Mouse (Mus musculus): ENCODE data around the gene 4833427G06Rik. TPM values are rescaled to one million over a fixed set of nuclear protein-coding genes. Genes with fewer than 3 reads are reported as not detected.

Gene 4833427G06Rik
- polyA plus RNA-seq, 1 experiment from 2014 or later, result not detected

DNA sequence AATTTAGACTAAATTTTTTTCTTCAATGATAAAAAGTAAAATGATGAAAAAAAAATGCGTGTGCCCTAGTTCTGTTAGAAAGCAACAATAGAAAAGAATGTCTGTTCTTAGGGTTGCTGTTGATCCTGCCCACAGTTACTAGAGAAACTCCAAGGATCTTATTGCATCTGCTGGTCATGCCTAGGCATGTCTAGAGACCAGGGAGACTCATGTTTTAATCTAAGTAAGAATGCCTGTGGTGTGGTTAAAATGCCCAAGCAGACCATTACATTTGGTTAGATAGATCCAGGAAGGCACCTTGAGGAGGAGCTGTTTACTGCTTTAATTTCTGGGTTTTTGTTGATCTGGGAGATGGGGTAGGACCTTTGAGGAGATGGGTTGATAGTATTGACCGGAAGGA lies 3.9 kb upstream of the 4833427G06Rik start:
- no peak overlapping the region for H3K4me2 ChIP-seq
- ATAC-seq, result no peak
- no peak overlapping the region for H3K4me3 ChIP-seq
- no peaks in the 10 kb centered on the region for H3K9me3 ChIP-seq (replicated peaks)
- peaks cover 49% of the 10 kb centered on the region for H3K27me3 ChIP-seq (replicated peaks)
- H3K27ac ChIP-seq, result no peak overlapping the region
- no peaks in the 10 kb centered on the region for H3K36me3 ChIP-seq
- no peak overlapping the region for H3K9ac ChIP-seq
- 42% methylated on average over 2 of the region's 2 CpGs for WGBS (ENCODE audit: insufficient replicate concordance)
- H3K4me1 ChIP-seq, result peaks cover 14% of the 10 kb centered on the region; the same call in 1 of the 2 replicates

DNA sequence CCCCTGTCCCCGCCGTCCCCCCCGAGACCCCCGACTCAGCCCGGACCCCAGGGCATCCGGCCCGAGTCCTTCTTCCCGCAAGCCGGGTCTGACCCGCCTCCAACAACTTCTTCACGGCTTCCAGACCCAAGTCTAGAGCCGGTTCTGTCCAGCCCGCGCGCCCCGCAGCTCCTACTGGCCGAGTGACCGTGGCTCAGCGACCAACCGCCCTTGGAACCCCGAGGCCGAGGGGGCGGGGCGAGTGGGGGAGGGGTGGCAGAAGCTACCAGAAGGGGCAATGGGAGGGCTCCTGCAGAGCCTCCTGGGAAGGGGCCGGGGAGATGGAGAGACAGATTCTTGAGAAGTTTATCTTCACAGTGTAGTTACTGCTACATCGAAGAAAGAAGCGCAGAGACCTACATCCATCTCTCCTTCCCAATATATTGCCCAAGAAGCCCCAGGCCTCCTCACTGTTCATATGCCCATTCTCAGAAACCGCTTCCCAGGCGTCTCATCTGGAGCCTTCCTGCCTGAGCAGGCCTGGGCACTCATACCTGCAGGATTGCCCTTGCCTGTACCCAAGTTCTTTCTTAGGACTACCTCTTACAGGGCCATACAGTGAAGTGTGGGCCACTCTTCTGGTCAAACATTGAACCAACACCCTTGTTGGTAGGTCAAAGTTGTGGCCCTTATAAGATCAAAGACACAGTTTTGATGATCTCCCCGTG lies 2.1 kb upstream of the 4833427G06Rik start:
- WGBS (ENCODE audit: insufficient replicate concordance), result 12% methylated on average over 26 of the region's 30 CpGs
- ATAC-seq, result no peak
- Histone ChIP-seq H3K4me3 (peak overlapping the region; percentile 46), H3K27me3 (replicated peaks) (peaks cover 63% of the 10 kb centered on the region), H3K9ac (0 out of 2 replicates have a peak overlapping the region, but pooled peaks have one; percentile 35), H3K9me3 (replicated peaks) (no peaks in the 10 kb centered on the region), H3K4me1 (peaks cover 14% of the 10 kb centered on the region; the same call in 1 of the 2 replicates), H3K4me2 (peak overlapping the region; percentile 75), H3K27ac (no peak overlapping the region), H3K36me3 (no peaks in the 10 kb centered on the region)

DNA sequence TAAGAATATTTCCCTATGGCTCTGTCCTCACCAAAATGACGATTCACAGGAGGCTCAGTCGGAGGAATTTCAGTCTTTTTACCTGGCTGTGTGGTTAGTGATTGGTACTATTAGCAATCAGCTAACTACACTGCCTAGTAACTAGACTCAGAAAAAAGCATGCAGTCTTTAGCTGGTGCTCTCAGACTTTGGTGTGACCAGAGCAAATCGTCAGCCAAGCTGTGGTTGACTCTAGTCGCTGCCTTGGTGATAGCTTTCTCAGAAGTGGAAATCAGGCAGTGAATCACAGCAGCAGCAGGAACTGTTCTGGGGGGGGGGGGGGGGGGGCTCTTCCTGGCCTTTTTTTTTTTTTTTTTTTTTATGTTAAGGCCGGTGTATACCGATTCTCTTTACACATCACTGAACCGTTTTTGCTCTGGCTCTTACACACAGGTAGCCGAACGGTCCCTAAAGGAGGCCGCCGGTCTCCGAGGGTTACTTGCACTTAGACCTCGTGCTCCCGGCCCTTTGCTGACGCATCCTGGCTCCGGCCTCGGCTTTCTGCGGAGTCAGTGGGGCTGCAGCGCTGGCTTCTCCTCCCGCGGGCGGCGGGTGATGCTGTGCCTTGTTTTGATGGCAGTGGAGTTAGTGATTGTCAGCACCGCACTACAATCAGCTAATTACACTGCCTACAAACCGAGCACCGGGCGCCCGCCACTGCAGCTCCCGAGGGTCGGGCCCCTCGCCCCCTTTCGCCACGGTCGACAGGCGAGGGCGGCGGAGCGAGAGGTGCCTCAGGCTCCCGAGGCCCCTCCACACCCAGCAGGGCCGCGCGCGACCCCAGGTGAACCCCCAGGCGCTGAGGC lies 1.3 kb upstream of the 4833427G06Rik start:
- Histone ChIP-seq H3K27ac (no peak overlapping the region), H3K36me3 (no peaks in the 10 kb centered on the region), H3K4me3 (peak overlapping the region; percentile 46), H3K9me3 (replicated peaks) (no peaks in the 10 kb centered on the region), H3K4me1 (peaks cover 14% of the 10 kb centered on the region; the same call in 1 of the 2 replicates), H3K9ac (0 out of 2 replicates have a peak overlapping the region, but pooled peaks have one; percentile 35), H3K27me3 (replicated peaks) (peaks cover 66% of the 10 kb centered on the region), H3K4me2 (peak overlapping the region; percentile 75)
- no peak for ATAC-seq
- 2% methylated on average over 36 of the region's 44 CpGs for WGBS (ENCODE audit: insufficient replicate concordance)

DNA sequence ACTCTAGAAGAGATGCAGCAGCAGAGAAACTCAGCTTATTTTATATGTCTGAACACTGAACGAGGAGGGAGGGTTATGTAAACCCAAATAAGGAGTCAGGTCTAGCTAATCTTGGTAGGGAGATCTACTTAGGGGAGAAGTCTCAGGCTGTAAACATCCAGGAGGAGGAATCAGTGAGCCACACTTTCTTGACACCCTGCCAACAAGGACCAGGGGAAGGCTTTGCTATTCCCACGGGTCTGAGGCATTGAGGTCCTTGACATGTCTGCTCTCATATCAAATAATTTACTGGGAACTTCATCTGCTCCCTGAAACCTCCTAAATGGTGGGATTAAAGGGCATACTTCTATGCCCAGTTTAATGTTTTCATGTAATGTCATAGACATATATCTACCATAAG lies 5.6 kb downstream of the 4833427G06Rik start:
- H3K4me2 ChIP-seq, result no peak overlapping the region
- 48% methylated on average over 2 of the region's 2 CpGs for WGBS (ENCODE audit: insufficient replicate concordance)
- H3K9ac ChIP-seq, result no peak overlapping the region
- no peaks in the 10 kb centered on the region for H3K9me3 ChIP-seq (replicated peaks)
- H3K4me1 ChIP-seq, result peaks cover 7% of the 10 kb centered on the region
- no peak overlapping the region for H3K4me3 ChIP-seq
- no peak overlapping the region for H3K27ac ChIP-seq
- ATAC-seq, result no peak
- peaks cover 27% of the 10 kb centered on the region for H3K27me3 ChIP-seq (replicated peaks)
- H3K36me3 ChIP-seq, result no peaks in the 10 kb centered on the region

DNA sequence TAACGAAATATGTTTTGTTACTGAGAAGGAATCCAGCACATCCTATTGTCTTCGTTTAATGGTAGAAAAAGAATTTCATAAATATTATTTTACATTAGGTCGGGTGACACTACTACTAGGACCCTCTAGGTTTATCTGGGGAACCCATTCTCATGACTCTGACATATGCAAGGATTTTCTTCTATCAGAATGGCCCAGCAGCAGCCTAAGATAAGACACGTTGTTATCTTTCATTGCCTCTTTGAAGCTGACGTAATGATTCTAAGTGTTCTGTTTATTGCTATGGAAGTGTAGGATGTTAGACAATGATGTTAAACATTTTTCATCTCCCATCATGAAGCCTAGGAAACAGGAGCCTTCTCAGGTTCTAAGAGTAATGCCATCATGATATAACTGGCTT lies 8.2 kb downstream of the 4833427G06Rik start:
- Histone ChIP-seq H3K4me3 (no peak overlapping the region), H3K27ac (no peak overlapping the region), H3K9ac (no peak overlapping the region), H3K4me1 (peaks cover 7% of the 10 kb centered on the region), H3K9me3 (replicated peaks) (no peaks in the 10 kb centered on the region), H3K27me3 (replicated peaks) (peaks cover 9% of the 10 kb centered on the region), H3K36me3 (no peaks in the 10 kb centered on the region), H3K4me2 (no peak overlapping the region)
- 26% methylated on average over 5 of the region's 5 CpGs for WGBS (ENCODE audit: insufficient replicate concordance)
- ATAC-seq, result peak; percentile 47; the same call in 1 of the 2 replicates

DNA sequence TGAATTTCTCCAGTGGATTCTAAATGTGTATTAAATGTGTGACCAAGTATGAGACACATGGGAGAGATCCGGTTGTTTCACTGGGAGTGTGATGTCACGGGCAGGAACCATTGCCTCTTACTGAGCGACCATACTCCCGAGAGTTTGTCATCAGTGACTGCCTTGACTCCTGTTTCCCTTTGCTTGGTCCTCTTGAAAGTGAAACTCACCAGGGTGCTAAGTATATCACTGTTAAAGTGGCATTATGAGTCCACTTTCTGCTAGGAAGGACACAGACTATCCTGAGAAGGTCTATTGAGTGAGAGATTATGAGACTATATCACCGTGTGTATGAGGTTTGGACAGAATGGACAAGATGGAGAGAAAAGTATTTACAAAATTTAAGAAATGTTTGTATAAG lies 20.3 kb downstream of the 4833427G06Rik start:
- ATAC-seq, result no peak
- H3K9me3 ChIP-seq (replicated peaks), result no peaks in the 10 kb centered on the region
- H3K4me3 ChIP-seq, result no peak overlapping the region
- no peak overlapping the region for H3K4me2 ChIP-seq
- 66% methylated on average over 5 of the region's 5 CpGs for WGBS (ENCODE audit: insufficient replicate concordance)
- no peak overlapping the region for H3K9ac ChIP-seq
- H3K27me3 ChIP-seq (replicated peaks), result no peaks in the 10 kb centered on the region
- H3K4me1 ChIP-seq, result peaks cover 13% of the 10 kb centered on the region
- no peaks in the 10 kb centered on the region for H3K36me3 ChIP-seq
- H3K27ac ChIP-seq, result no peak overlapping the region

DNA sequence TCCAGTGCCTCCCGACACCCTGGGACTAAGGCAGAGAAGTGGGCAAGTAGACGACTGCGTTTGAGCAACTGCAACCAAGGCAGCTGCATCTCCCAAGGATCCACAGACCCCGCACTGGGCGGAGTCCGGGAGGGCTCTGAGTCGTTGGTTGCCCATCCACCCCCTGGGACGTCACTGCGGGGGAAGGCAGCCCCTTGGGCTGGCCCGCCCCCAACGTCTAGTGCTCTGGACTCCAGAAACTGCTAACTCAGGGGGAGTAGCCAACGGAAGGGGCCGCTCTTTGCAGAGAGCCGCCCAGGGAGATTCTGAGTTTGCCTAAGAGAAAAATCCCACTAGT lies 24.9 kb downstream of the 4833427G06Rik start, which contains the start of gene Layn:
Layn (minus strand) TSS at position 116 of the 337 bp plus-strand sequence.
- WGBS (ENCODE audit: insufficient replicate concordance), result under 1% methylated on average over 14 of the region's 14 CpGs
- ATAC-seq, result peak; percentile 89
- Histone ChIP-seq H3K9me3 (replicated peaks) (no peaks in the 10 kb centered on the region), H3K27me3 (replicated peaks) (peaks cover 11% of the 10 kb centered on the region), H3K9ac (peak within 1 kb of the TSS; percentile 55), H3K4me3 (peak within 1 kb of the TSS; percentile 56), H3K4me1 (peaks cover 30% of the 10 kb centered on the region), H3K4me2 (peak within 1 kb of the TSS; percentile 81), H3K27ac (peak within 1 kb of the TSS; percentile 32; the same call in 1 of the 2 replicates), H3K36me3 (no peaks in the 10 kb centered on the region)

DNA sequence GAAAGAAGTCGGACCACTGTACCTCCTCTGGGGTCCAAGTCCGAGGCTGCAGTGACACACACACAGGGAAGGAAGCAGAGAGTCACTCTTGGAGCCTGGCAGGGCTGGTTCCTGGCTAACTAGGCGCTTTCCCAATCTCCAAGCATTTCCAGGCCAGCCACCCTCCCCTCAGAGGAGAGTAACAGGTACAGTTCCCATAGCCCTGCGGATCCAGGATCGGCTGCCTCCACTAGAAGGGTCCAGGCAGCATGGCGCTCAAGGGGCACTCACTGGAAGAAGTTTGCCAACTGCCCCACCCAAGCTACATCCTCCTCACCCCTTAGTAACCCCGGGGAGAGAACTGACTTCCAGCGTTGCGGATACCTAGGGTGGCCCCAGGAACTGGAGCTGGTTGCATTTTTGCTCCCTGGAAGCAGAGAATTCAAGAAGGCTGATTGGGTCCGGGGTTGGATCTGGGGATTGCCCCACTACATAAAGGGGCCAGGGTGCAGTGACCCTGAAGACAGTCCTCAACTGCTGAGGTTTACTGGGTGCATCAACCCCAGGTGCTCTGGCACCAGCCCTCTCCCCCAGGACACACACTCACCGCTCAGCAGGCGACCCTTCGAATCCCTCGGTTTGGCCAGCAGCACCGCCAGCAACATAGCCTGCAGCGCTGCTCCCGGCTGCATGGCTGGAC lies 25.4 kb downstream of the 4833427G06Rik start:
- Histone ChIP-seq H3K9ac (peak overlapping the region; percentile 55), H3K27ac (peak overlapping the region; percentile 32; the same call in 1 of the 2 replicates)

DNA sequence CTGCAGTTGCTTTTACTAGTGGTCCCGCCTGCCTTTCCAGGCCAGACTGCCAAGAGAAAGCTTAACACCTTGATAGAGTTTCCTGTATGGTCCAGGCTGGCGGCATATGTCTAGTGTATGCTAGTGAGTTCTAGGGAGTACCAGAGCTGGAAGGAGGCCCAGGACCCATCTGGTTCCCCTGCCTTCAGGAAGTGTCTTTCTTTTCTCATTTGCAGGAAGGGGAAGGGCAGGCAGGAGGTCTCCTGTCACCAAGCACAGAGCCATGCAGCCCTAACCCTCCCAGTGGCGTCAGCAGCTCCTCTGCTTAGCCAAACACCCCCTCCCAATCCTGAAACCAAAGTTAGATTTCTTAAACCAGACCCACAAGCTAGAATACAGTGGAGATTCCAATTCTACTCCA lies 26.1 kb downstream of the 4833427G06Rik start:
- Histone ChIP-seq H3K27me3 (replicated peaks) (peaks cover 11% of the 10 kb centered on the region), H3K9ac (no peak overlapping the region), H3K27ac (no peak overlapping the region), H3K4me2 (peak overlapping the region; percentile 81), H3K9me3 (replicated peaks) (no peaks in the 10 kb centered on the region), H3K36me3 (no peaks in the 10 kb centered on the region), H3K4me1 (peaks cover 30% of the 10 kb centered on the region), H3K4me3 (peak overlapping the region; percentile 56)
- 23% methylated on average over 3 of the region's 3 CpGs for WGBS (ENCODE audit: insufficient replicate concordance)
- no peak for ATAC-seq

More for the DNA sequence above, 25.4 kb downstream of the 4833427G06Rik start:
- Histone ChIP-seq H3K4me1 (peaks cover 30% of the 10 kb centered on the region), H3K4me2 (peak overlapping the region; percentile 81), H3K9me3 (replicated peaks) (no peaks in the 10 kb centered on the region), H3K4me3 (peak overlapping the region; percentile 56), H3K36me3 (no peaks in the 10 kb centered on the region), H3K27me3 (replicated peaks) (peaks cover 11% of the 10 kb centered on the region)
- peak; percentile 40 for ATAC-seq
- 2% methylated on average over 17 of the region's 17 CpGs for WGBS (ENCODE audit: insufficient replicate concordance)

DNA sequence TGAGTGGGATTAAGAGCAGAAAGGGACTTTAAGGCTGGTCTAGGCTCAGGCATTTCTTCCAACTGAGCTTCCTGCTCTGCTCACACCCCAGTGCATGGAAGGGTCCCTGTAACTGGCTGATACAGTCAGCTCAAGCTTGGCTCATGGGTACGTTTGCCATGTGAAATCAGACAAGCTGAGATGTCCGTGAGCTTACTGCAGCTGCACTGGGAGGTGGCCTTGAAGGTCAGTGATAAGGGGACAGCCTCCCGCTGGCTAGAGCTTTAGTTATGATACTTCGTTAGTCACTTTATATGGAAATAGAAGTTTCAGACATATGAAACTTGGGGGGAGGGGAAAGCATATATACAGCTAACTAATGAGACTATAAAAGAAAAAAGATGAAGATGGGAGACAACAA lies 31.1 kb downstream of the 4833427G06Rik start:
- no peak overlapping the region for H3K4me2 ChIP-seq
- no peak for ATAC-seq
- H3K27me3 ChIP-seq (replicated peaks), result peaks cover 7% of the 10 kb centered on the region
- H3K36me3 ChIP-seq, result no peaks in the 10 kb centered on the region
- H3K9ac ChIP-seq, result no peak overlapping the region
- H3K27ac ChIP-seq, result no peak overlapping the region
- no peaks in the 10 kb centered on the region for H3K9me3 ChIP-seq (replicated peaks)
- H3K4me1 ChIP-seq, result peaks cover 14% of the 10 kb centered on the region
- 26% methylated on average over 4 of the region's 4 CpGs for WGBS (ENCODE audit: insufficient replicate concordance)
- H3K4me3 ChIP-seq, result no peak overlapping the region

DNA sequence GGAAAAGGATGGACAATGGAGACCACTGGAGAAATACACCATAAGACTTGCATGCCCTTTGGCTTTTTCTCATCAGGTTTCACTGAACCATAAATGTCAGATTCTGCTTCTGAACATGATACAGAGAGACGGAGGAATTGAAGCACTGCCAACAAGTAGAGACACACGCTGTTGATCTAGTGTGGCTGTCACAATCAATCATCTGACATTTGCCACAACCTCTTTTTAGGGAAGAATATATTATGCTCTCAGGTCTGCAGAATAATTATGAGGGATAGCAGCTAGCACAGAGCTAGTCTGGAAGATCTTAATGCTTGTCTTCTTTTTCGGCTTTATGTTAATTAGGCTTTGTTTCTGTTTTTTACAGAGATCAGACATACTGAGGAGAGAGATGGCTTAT lies 33.7 kb downstream of the 4833427G06Rik start:
- no peak for ATAC-seq
- H3K27ac ChIP-seq, result no peak overlapping the region
- 60% methylated on average over 3 of the region's 3 CpGs for WGBS (ENCODE audit: insufficient replicate concordance)

More for the DNA sequence above, 33.7 kb downstream of the 4833427G06Rik start:
- Histone ChIP-seq H3K36me3 (no peaks in the 10 kb centered on the region), H3K9ac (no peak overlapping the region), H3K4me1 (0 out of 2 replicates have a peak, but pooled peaks cover 5% of the 10 kb centered on the region), H3K27me3 (replicated peaks) (no peaks in the 10 kb centered on the region), H3K9me3 (replicated peaks) (no peaks in the 10 kb centered on the region), H3K4me3 (no peak overlapping the region), H3K4me2 (no peak overlapping the region)

Measured in liver, embryonic 12.5 days (tissue).